Mouse (Mus musculus) stomach, postnatal 0 days (tissue): ENCODE data around the gene Sez6l2. TPM values are rescaled to one million over a fixed set of nuclear protein-coding genes. Genes with fewer than 3 reads are reported as not detected.
A peak's percentile ranks its signal among the peaks of the same experiment; 100 is the strongest.

Source experiments
- ATAC-seq: fragments of 200-750 bp; cut with Nextera tagmentation; 2 replicates; pipeline ENCODE4 v1.8.0; 2017; ENCODE audit not compliant: low FRiP score, low TSS enrichment
- DNase-seq: peaks from one replicate; pipeline ENCODE4 v3.0.0-alpha.2; 2016; ENCODE audit warnings: low spot score
- H3K27ac ChIP-seq: fragments of 300-500 bp; sonication (generic); replicated peaks from 2 replicates; pipeline ENCODE4 v1.5.1; 2014; ENCODE audit warnings: mild to moderate bottlenecking, control low read depth
- H3K27me3 ChIP-seq: fragments of 300-500 bp; sonication (generic); 2 replicates; pipeline ENCODE4 v1.6.1; 2014; ENCODE audit warnings: low read length; ENCODE audit not compliant: control insufficient read depth, insufficient read depth
- H3K36me3 ChIP-seq: fragments of 300-500 bp; sonication (generic); 2 replicates; pipeline ENCODE4 v1.6.1; 2014; ENCODE audit warnings: low read length, mixed read lengths; ENCODE audit not compliant: control insufficient read depth, insufficient read depth
- H3K4me1 ChIP-seq: fragments of 300-500 bp; sonication (generic); replicated peaks from 2 replicates; pipeline ENCODE4 v1.6.1; 2014; ENCODE audit warnings: antibody characterized with exemption; ENCODE audit not compliant: control insufficient read depth, insufficient read depth
- H3K4me2 ChIP-seq: fragments of 300-500 bp; sonication (generic); replicated peaks from 2 replicates; pipeline ENCODE4 v1.6.1; 2014; ENCODE audit warnings: low read depth, mild to moderate bottlenecking, control low read depth, moderate library complexity
- H3K4me3 ChIP-seq: fragments of 300-500 bp; sonication (generic); 2 replicates; pipeline ENCODE4 v1.5.1; 2014; ENCODE audit warnings: low read depth, low read length, control low read depth
- H3K9ac ChIP-seq: fragments of 300-500 bp; sonication (generic); 2 replicates; pipeline ENCODE4 v1.6.1; 2014; ENCODE audit warnings: mild to moderate bottlenecking, low read length, control low read depth, mixed read lengths
- H3K9me3 ChIP-seq: fragments of 300-500 bp; sonication (generic); 2 replicates; pipeline ENCODE4 v1.6.1; 2016; ENCODE audit warnings: low read length; ENCODE audit not compliant: control insufficient read depth
- CTCF ChIP-seq: IDR thresholded peaks from 2 replicates; pipeline ENCODE4 v1.5.1; 2016; ENCODE audit warnings: antibody characterized with exemption, low read depth, mild to moderate bottlenecking, moderate library complexity
- EP300 ChIP-seq: optimal IDR thresholded peaks from 2 replicates; pipeline ENCODE3; 2016; ENCODE audit warnings: antibody characterized with exemption
- WGBS: fragments of 180-500 bp; shearing (Covaris S2); extraction: QIAGEN DNeasy Blood & Tissue Kit; methylation state at CpG from one replicate; pipeline ENCODE4 v1.1.7; 2014; 5-methylcytosine and 5-hydroxymethylcytosine counted together
- polyA plus RNA-seq: library from polyadenylated mRNA; unstranded; fragments of >200 nt; fragmentation: Nextera tagmentation; extraction: Ambion mirVana; gene quantifications from 2 replicates; pipeline ENCODE4 v1.2.1, GENCODE M21; 2015

Gene Sez6l2
- polyA plus RNA-seq, 1 experiment from 2014 or later, result 1.5 TPM

DNA sequence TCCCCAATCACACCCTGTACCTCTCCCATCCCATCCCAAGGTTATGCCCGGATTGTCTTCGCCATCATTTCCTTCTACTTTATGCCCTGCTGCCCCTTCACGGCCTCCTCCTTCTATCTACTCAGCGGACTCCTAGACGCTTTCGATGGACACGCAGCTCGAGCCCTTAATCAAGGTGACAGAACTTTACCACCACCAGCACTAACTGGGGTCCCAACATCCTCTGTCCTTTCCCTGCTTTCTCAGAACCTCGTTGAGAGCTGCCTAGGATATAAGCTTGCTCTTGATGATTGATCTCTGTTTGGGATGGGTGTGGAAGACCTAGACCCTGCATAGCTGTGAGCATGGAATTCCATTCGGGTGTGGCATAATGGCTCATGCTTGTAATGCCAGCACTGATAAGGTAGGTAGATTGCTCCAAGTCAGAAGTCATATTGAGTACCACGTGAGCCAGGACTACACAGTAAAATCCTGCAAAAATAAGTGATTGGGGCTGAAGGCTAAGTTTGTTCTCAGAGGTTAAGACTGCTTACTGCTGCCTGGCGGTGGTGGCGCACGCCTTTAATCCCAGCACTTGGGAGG, 26.6 kb downstream of the Sez6l2 start:
- Histone ChIP-seq H3K4me3 (peak overlapping the region; percentile 99), H3K9ac (peak overlapping the region; percentile 98), H3K4me1 (0 out of 2 replicates have a peak, but pooled peaks cover 4% of the 10 kb centered on the region), H3K27ac (peak overlapping the region; percentile 98), H3K4me2 (peak overlapping the region; percentile 90), H3K27me3 (no peaks in the 10 kb centered on the region), H3K9me3 (no peaks in the 10 kb centered on the region), H3K36me3 (peaks cover 14% of the 10 kb centered on the region; the same call in 1 of the 2 replicates)
- DNase-seq (peak; percentile 28), ATAC-seq (peak; percentile 24; the same call in 1 of the 2 replicates)
- TF ChIP-seq CTCF, result no peak
- TF ChIP-seq EP300, result no peak
- 19% methylated on average over 14 of the region's 14 CpGs for WGBS

DNA sequence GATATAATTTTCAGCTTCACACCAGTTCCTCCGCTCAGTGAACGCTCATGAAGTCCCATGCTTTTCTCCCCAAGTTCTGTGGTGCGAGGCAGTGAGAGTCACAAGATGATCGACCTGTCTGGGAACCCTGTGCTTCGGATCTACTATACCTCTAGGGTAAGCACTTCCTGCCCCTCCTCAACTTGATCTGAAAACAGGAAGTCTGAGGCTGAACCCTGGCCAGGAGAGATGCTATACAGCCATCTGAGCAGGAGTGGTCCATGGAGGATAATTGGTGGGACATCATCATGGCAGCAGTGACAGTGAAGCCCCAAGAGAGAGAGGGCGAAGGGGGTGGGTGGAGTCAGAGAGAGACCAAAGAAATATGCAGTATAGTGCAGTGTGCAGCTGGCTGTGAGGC, 28.5 kb downstream of the Sez6l2 start:
- Histone ChIP-seq H3K27me3 (no peaks in the 10 kb centered on the region), H3K4me2 (no peak overlapping the region), H3K9ac (no peak overlapping the region), H3K4me1 (0 out of 2 replicates have a peak, but pooled peaks cover 4% of the 10 kb centered on the region), H3K27ac (no peak overlapping the region), H3K9me3 (no peaks in the 10 kb centered on the region), H3K4me3 (no peak overlapping the region), H3K36me3 (peaks cover 14% of the 10 kb centered on the region; the same call in 1 of the 2 replicates)
- TF ChIP-seq CTCF (no peak), EP300 (no peak)
- DNase-seq, result no peak
- ATAC-seq, result no peak
- 84% methylated on average over 6 of the region's 6 CpGs for WGBS

DNA sequence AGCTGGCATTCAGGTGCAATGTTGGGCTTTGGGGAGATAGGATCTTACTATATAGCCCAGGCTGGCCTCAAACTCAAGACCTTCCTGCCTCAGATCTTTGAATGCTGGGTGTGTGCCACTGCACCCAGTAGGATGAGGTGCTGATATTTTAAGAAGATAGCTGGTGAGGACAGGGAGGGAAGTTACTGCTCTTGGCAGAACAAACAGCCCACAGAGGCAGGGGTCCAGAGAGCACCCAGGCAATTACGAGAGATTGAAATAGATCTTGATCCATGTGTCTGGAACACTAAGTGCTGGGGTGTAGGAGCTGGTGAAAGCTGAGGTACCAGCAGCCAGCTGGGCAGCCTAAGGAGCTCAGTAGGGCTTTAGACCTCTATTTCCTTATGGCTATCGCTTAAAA, 31.2 kb downstream of the Sez6l2 start:
- Histone ChIP-seq H3K27ac (no peak overlapping the region), H3K27me3 (no peaks in the 10 kb centered on the region), H3K4me2 (no peak overlapping the region), H3K4me1 (no peaks in the 10 kb centered on the region), H3K9ac (no peak overlapping the region), H3K4me3 (no peak overlapping the region), H3K36me3 (peaks cover 14% of the 10 kb centered on the region; the same call in 1 of the 2 replicates), H3K9me3 (no peaks in the 10 kb centered on the region)
- 89% methylated on average over 2 of the region's 2 CpGs for WGBS
- no peak for DNase-seq
- ATAC-seq, result no peak
- TF ChIP-seq CTCF, result no peak
- no peak for TF ChIP-seq EP300

DNA sequence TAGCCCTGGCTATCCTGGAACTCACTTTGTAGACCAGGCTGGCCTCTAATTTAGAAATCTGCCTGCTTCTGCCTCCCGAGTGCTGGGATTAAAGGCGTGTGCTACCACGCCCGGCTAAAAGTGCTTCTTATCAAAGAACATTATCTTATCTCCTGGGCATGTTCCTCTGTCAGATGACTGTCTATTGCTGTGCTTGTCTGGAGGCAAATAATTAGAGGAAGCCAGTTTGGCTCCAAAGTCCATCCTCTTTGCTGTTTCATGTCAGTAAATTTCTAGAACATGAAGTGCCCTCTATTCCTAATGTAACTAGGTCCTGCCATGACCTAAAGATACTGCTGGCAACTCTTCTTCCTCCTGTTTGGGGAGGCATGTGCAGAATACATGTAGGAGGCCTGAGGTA, 31.7 kb downstream of the Sez6l2 start:
- 72% methylated on average over 4 of the region's 4 CpGs for WGBS
- DNase-seq (no peak), ATAC-seq (no peak)
- no peak overlapping the region for H3K4me3 ChIP-seq
- no peak overlapping the region for H3K27ac ChIP-seq
- H3K4me2 ChIP-seq, result no peak overlapping the region
- no peaks in the 10 kb centered on the region for H3K9me3 ChIP-seq
- H3K36me3 ChIP-seq, result peaks cover 14% of the 10 kb centered on the region; the same call in 1 of the 2 replicates
- no peaks in the 10 kb centered on the region for H3K4me1 ChIP-seq
- TF ChIP-seq EP300 (no peak), CTCF (no peak)
- no peak overlapping the region for H3K9ac ChIP-seq
- H3K27me3 ChIP-seq, result no peaks in the 10 kb centered on the region

DNA sequence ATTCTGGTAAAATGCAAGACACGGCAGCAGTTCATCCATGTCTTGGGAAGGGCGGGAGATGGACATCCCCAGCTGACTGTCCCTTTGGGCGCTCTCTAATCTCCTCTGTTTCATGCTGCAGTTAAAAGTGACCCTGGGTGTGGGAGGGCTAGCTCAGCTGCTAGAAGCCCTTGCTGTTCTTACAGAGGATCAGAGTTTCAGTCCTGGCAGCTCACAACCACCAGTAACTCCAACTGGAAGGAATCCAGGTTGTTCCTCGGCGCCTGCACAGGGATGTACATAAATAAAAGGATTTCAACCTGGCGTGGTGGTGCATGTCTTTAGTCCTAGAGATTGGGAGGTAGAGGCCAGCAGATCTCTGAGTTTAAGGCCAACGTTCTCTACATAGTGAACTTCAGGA, 32.8 kb downstream of the Sez6l2 start:
- TF ChIP-seq EP300 (no peak), CTCF (no peak)
- DNase-seq, result no peak
- Histone ChIP-seq H3K4me3 (no peak overlapping the region), H3K36me3 (peaks cover 12% of the 10 kb centered on the region; the same call in 1 of the 2 replicates), H3K27me3 (no peaks in the 10 kb centered on the region), H3K4me2 (no peak overlapping the region), H3K4me1 (no peaks in the 10 kb centered on the region), H3K9me3 (no peaks in the 10 kb centered on the region), H3K27ac (no peak overlapping the region), H3K9ac (no peak overlapping the region)
- ATAC-seq, result no peak
- 58% methylated on average over 7 of the region's 7 CpGs for WGBS

DNA sequence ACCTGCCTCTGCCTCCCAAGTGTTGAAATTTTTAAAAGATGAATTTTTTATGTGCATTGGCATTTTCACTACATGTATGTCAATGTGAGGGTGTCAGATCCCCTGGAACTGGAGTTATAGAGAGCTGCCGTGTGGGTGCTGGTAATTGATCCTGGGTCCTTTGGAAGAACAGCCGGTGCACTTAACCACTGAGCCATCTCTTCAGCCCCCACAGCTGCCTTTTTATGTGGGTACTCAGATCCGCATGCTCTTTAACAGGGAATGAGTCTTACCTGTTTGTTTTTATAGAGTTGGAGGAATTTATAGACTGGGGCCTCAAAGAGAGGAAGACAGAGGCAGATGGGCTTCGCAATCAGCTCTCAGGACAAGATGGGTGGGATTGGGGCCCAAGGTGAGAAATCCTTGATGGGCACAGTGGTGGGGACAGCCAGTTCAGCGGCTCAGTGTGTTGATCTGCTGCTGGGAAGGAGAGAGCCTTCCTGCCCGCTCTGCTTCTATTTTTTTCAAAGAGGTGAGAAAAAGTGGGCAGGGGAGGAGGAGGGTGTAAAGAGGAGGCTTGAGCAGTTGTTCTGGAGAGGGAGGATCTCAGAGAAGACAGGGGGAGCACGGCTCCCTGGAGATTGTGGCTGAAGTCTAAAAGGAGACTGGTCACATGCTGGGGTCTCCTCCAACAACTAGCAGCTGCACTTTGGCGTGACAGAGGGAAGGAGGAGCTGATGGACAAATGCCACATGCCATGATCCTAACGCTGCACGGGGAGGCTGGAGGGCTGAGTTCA, 34.5 kb downstream of the Sez6l2 start:
- Histone ChIP-seq H3K36me3 (0 out of 2 replicates have a peak, but pooled peaks cover 6% of the 10 kb centered on the region), H3K4me3 (no peak overlapping the region), H3K27ac (no peak overlapping the region), H3K9me3 (no peaks in the 10 kb centered on the region), H3K4me1 (no peaks in the 10 kb centered on the region), H3K9ac (no peak overlapping the region), H3K27me3 (no peaks in the 10 kb centered on the region), H3K4me2 (no peak overlapping the region)
- DNase-seq (no peak), ATAC-seq (no peak)
- TF ChIP-seq EP300 (no peak), CTCF (no peak)
- WGBS, result 47% methylated on average over 10 of the region's 10 CpGs
